ENCODE assay signal across 11 mouse cellular contexts in genomic region chr14:121963251-121963941, GRCm38 (mm10). TPM values are rescaled to one million over a fixed set of nuclear protein-coding genes. Genes with fewer than 3 reads are reported as not detected.
DNase-seq lines count a peak whose midpoint lies in the region; ATAC-seq and TF ChIP-seq lines count a peak whose summit lies in the region.
"Had no signal": no experiment of that assay in that cellular context is flagged by ENCODE, and none has a peak within 500 bp of the region (broad histone marks: within the 10 kb centered on the region; RNA-seq: fewer than 3 reads in every experiment).

No protein-coding gene starts in this region.

- no peaks in the 10 kb centered on the region for H3K9me3 ChIP-seq in heart, embryonic 13.5 days
- no peaks in the 10 kb centered on the region for H3K9me3 ChIP-seq in forebrain, embryonic 13.5 days (replicated peaks)
- no peaks in the 10 kb centered on the region for H3K9me3 ChIP-seq in limb, embryonic 11.5 days (ENCODE audit: control insufficient read depth, low read length)

- peak overlapping the region; percentile 28 for H3K4me3 ChIP-seq in heart, embryonic 13.5 days
- no peak overlapping the region for H3K4me3 ChIP-seq in forebrain, embryonic 13.5 days
- no peak overlapping the region for H3K4me3 ChIP-seq in limb, embryonic 11.5 days (ENCODE audit: low read depth, low read length)
- H3K4me3 ChIP-seq in kidney, adult 2 months (ENCODE audit: insufficient read depth, low read depth, low read length), result no peak overlapping the region
- H3K4me3 ChIP-seq: myocyte had no signal

- intact Hi-C loops in gastrocnemius, postnatal 36 days (cut with DNase I), result no loop called here

- TF ChIP-seq POLR2A in kidney, adult 2 months (IDR thresholded peaks at IDR 0.05; ENCODE audit: low read depth, low read length), result no peak

- peaks cover 48% of the 10 kb centered on the region for H3K4me1 ChIP-seq in heart, embryonic 13.5 days
- H3K4me1 ChIP-seq in forebrain, embryonic 13.5 days, result peaks cover 9% of the 10 kb centered on the region
- H3K4me1 ChIP-seq in limb, embryonic 11.5 days (ENCODE audit: control insufficient read depth, insufficient read depth, low read length), result peaks cover 5% of the 10 kb centered on the region; the same call in 1 of the 2 replicates
- peaks cover 3% of the 10 kb centered on the region; the same call in 1 of the 2 replicates for H3K4me1 ChIP-seq in kidney, adult 2 months (ENCODE audit: control insufficient read depth, insufficient read depth, low read length)

- no peak for ATAC-seq in heart, embryonic 13.5 days (ENCODE audit: extremely low read depth, insufficient number of reproducible peaks, low FRiP score, low TSS enrichment)
- peak; percentile 22 for ATAC-seq in CD4-positive, CD25-positive, alpha-beta regulatory T cell, adult 4 months
- ATAC-seq in forebrain, embryonic 13.5 days, result peak; percentile 62
- no peak for ATAC-seq in limb, embryonic 11.5 days (ENCODE audit: insufficient number of reproducible peaks, low FRiP score, low TSS enrichment, low read depth)

- H3K9ac ChIP-seq in heart, embryonic 13.5 days, result peak overlapping the region; percentile 68
- H3K9ac ChIP-seq in forebrain, embryonic 13.5 days, result no peak overlapping the region
- no peak overlapping the region for H3K9ac ChIP-seq in limb, embryonic 11.5 days (ENCODE audit: low read length)

- no peaks in the 10 kb centered on the region for H3K36me3 ChIP-seq in heart, embryonic 13.5 days
- no peaks in the 10 kb centered on the region for H3K36me3 ChIP-seq in forebrain, embryonic 13.5 days (ENCODE audit: poor library complexity, severe bottlenecking)
- H3K36me3 ChIP-seq in limb, embryonic 11.5 days (ENCODE audit: control insufficient read depth, insufficient read depth, low read length), result no peaks in the 10 kb centered on the region
- no peaks in the 10 kb centered on the region for H3K36me3 ChIP-seq in kidney, adult 2 months (ENCODE audit: control insufficient read depth, insufficient read depth, low read length)

- H3K27me3 ChIP-seq in heart, embryonic 13.5 days (replicated peaks), result no peaks in the 10 kb centered on the region
- H3K27me3 ChIP-seq in forebrain, embryonic 13.5 days, result no peaks in the 10 kb centered on the region
- no peaks in the 10 kb centered on the region for H3K27me3 ChIP-seq in limb, embryonic 11.5 days (ENCODE audit: control insufficient read depth, insufficient read depth, low read length)
- no peaks in the 10 kb centered on the region for H3K27me3 ChIP-seq in kidney, adult 2 months (replicated peaks; ENCODE audit: control insufficient read depth, insufficient read depth, low read length)

- 63% methylated on average over 9 of the region's 9 CpGs for WGBS in heart, embryonic 13.5 days
- 64% methylated on average over 9 of the region's 9 CpGs for WGBS in forebrain, embryonic 13.5 days
- 60% methylated on average over 9 of the region's 9 CpGs for WGBS in limb, embryonic 11.5 days
- 54% methylated on average over 9 of the region's 9 CpGs for WGBS in kidney, adult 2 months

- H3K27ac ChIP-seq in heart, embryonic 13.5 days (replicated peaks), result peak overlapping the region; percentile 70
- H3K27ac ChIP-seq in forebrain, embryonic 13.5 days, result no peak overlapping the region
- no peak overlapping the region for H3K27ac ChIP-seq in limb, embryonic 11.5 days (replicated peaks; ENCODE audit: low read depth, low read length)
- no peak overlapping the region for H3K27ac ChIP-seq in kidney, adult 2 months (ENCODE audit: insufficient read depth, low read depth, low read length)

- peak overlapping the region; percentile 52 for H3K4me2 ChIP-seq in heart, embryonic 13.5 days
- no peak overlapping the region for H3K4me2 ChIP-seq in forebrain, embryonic 13.5 days
- no peak overlapping the region for H3K4me2 ChIP-seq in limb, embryonic 11.5 days (ENCODE audit: low read depth, severe bottlenecking)

- no peak for DNase-seq in heart, adult 9 months (ENCODE audit: low spot score in 2 of 2)
- DNase-seq in limb, embryonic 11.5 days (ENCODE audit: low spot score), result peak; percentile 20
- no peak for DNase-seq in adrenal gland, adult 8-10 months
- DNase-seq in gastrocnemius, postnatal 36 days, result no peak
- no peak for DNase-seq in kidney, adult 2 months
- DNase-seq: cerebellum, postnatal 36 days had no signal

- TF ChIP-seq CTCF in kidney, adult 2 months (conservative IDR thresholded peaks at IDR 0.05; ENCODE audit: insufficient read depth, insufficient read length, low read depth, low read length), result no peak

RNA-seq across cellular contexts. Expression of gene Gpr183, which starts 1.6 kb away (rescaled TPM):
- 2.3 and 2.5 TPM in 2 replicates for polyA plus RNA-seq in heart, embryonic 13.5 days (2015; fragmentation: Nextera tagmentation; extraction: Ambion mirVana)
- polyA plus RNA-seq in CD4-positive, CD25-positive, alpha-beta regulatory T cell, adult 4 months (2017; shearing (Covaris generic)), result 100 to 1,000 TPM; 102 to 104 TPM
- 1.3 and 1.5 TPM in 2 replicates for polyA plus RNA-seq in forebrain, embryonic 13.5 days (2015; fragmentation: Nextera tagmentation; extraction: Ambion mirVana)
- polyA plus RNA-seq in limb, embryonic 11.5 days (2014; fragmentation: Nextera tagmentation; extraction: Ambion mirVana), result 2.1 and 3.0 TPM in 2 replicates
- 1 to 10 TPM in 3 of 4 experiments, under 1 TPM in 1; 0.80 to 2.2 (median 1.4) TPM for total RNA-seq in adrenal gland, adult 8-10 months (2022)
- under 1 TPM; 0.23 to 0.35 TPM for total RNA-seq in gastrocnemius, postnatal 36 days (2021)
- 0.65 and 1.7 TPM in 2 replicates for polyA plus RNA-seq in kidney, adult 2 months (2012; rRNA removed)

RNA-seq across cellular contexts. Expression of gene Gpr18, which starts 47.8 kb away (rescaled TPM):
- 0.13 TPM in 1 of 2 replicates, not detected in the other for polyA plus RNA-seq in heart, embryonic 13.5 days (2015; fragmentation: Nextera tagmentation; extraction: Ambion mirVana)
- polyA plus RNA-seq in CD4-positive, CD25-positive, alpha-beta regulatory T cell, adult 4 months (2017; shearing (Covaris generic)), result 10 to 100 TPM; 92.7 to 95.9 TPM
- 0.14 and 0.23 TPM in 2 replicates for polyA plus RNA-seq in forebrain, embryonic 13.5 days (2015; fragmentation: Nextera tagmentation; extraction: Ambion mirVana)
- polyA plus RNA-seq in limb, embryonic 11.5 days (2014; fragmentation: Nextera tagmentation; extraction: Ambion mirVana), result 0.09 and 0.21 TPM in 2 replicates
- under 1 TPM; 0.22 to 0.52 (median 0.45) TPM for total RNA-seq in adrenal gland, adult 8-10 months (2022)
- total RNA-seq in gastrocnemius, postnatal 36 days (2021), result not detected
- polyA plus RNA-seq in kidney, adult 2 months (2012; rRNA removed), result 0.83 and 3.5 TPM in 2 replicates
- total RNA-seq: layer of hippocampus, adult 8-10 months had no signal
- polyA plus RNA-seq: myocyte had no signal

Comparison
In these comparisons a context has a peak if more than half of its experiments do, and no peak if none do; other contexts are left out.
1. ATAC-seq: peak in CD4-positive, CD25-positive, alpha-beta regulatory T cell, adult 4 months (single experiment) and forebrain, embryonic 13.5 days (single experiment); none in heart, embryonic 13.5 days (single experiment) and limb, embryonic 11.5 days (single experiment).
2. RNA of gene Gpr183, which starts 1.6 kb away (polyA plus RNA-seq): 102 to 104 TPM in CD4-positive, CD25-positive, alpha-beta regulatory T cell, adult 4 months; 2.1 to 3.0 TPM in limb, embryonic 11.5 days, 2.3 to 2.5 TPM in heart, embryonic 13.5 days, 0.65 to 1.7 TPM in kidney, adult 2 months and 1.3 to 1.5 TPM in forebrain, embryonic 13.5 days; every median in the first group is over 10 times any median in the second.
3. RNA of gene Gpr18, which starts 47.8 kb away (polyA plus RNA-seq): 92.7 to 95.9 TPM in CD4-positive, CD25-positive, alpha-beta regulatory T cell, adult 4 months; 0.83 to 3.5 TPM in kidney, adult 2 months, 0.14 to 0.23 TPM in forebrain, embryonic 13.5 days, 0.09 to 0.21 TPM in limb, embryonic 11.5 days and 0.13 TPM in heart, embryonic 13.5 days; every median in the first group is over 10 times any median in the second.